Mouse (Mus musculus) hindbrain, embryonic 16.5 days (tissue): ENCODE measurements around the gene Gm10912. TPM values are rescaled to one million over a fixed set of nuclear protein-coding genes. Genes with fewer than 3 reads are reported as not detected.

ENCODE experiments used
- ATAC-seq: fragments of 200-750 bp; cut with Nextera tagmentation; 2 replicates; pipeline ENCODE4 v1.8.0; 2017; ENCODE audit warnings: moderate TSS enrichment, moderate library complexity
- H3K27ac ChIP-seq: fragments of 300-500 bp; sonication (generic); 2 replicates; pipeline ENCODE4 v1.5.1; 2014; ENCODE audit warnings: low read depth, mild to moderate bottlenecking, control low read depth, low read length, moderate library complexity
- H3K27me3 ChIP-seq: fragments of 300-500 bp; sonication (generic); replicated peaks from 2 replicates; pipeline ENCODE4 v1.6.1; 2014; ENCODE audit warnings: low read length; ENCODE audit not compliant: control insufficient read depth, insufficient read depth
- H3K36me3 ChIP-seq: fragments of 300-500 bp; sonication (generic); 2 replicates; pipeline ENCODE4 v1.6.1; 2014; ENCODE audit warnings: mild to moderate bottlenecking, low read length, moderate library complexity, mixed read lengths; ENCODE audit not compliant: control insufficient read depth, insufficient read depth
- H3K4me1 ChIP-seq: fragments of 300-500 bp; sonication (generic); 2 replicates; pipeline ENCODE4 v1.6.1; 2014; ENCODE audit warnings: low read depth, low read length; ENCODE audit not compliant: control insufficient read depth, insufficient read depth
- H3K4me2 ChIP-seq: fragments of 300-500 bp; sonication (generic); 2 replicates; pipeline ENCODE4 v1.6.1; 2014; ENCODE audit warnings: mild to moderate bottlenecking, low read length, control low read depth, moderate library complexity
- H3K4me3 ChIP-seq: fragments of 300-500 bp; sonication (generic); 2 replicates; pipeline ENCODE4 v1.5.1; 2014; ENCODE audit warnings: mild to moderate bottlenecking, low read length, control low read depth, moderate library complexity
- H3K9ac ChIP-seq: fragments of 300-500 bp; sonication (generic); 2 replicates; pipeline ENCODE4 v1.6.1; 2014; ENCODE audit warnings: low read depth, mild to moderate bottlenecking, control low read depth, low read length, moderate library complexity
- H3K9me3 ChIP-seq: fragments of 300-500 bp; sonication (generic); 2 replicates; pipeline ENCODE4 v1.6.1; 2014; ENCODE audit warnings: mild to moderate bottlenecking, low read length, moderate library complexity; ENCODE audit not compliant: control insufficient read depth
- WGBS: fragments of 180-500 bp; shearing (Covaris S2); extraction: QIAGEN DNeasy Blood & Tissue Kit; methylation state at CpG from one replicate; pipeline ENCODE4 v1.1.7; 2014; 5-methylcytosine and 5-hydroxymethylcytosine counted together
- polyA plus RNA-seq: library from polyadenylated mRNA; unstranded; fragments of >200 nt; fragmentation: Nextera tagmentation; extraction: Ambion mirVana; gene quantifications from 2 replicates; pipeline ENCODE4 v1.2.1, GENCODE M21; 2015

Gm10912 gene
- polyA plus RNA-seq, 1 experiment from 2014 or later = not detected

- no peak for ATAC-seq
- no peak overlapping the region for H3K27ac ChIP-seq
- peaks cover 15% of the 10 kb centered on the region for H3K36me3 ChIP-seq
- no peak overlapping the region for H3K4me3 ChIP-seq
- H3K9me3 ChIP-seq = no peaks in the 10 kb centered on the region
- no peak overlapping the region for H3K4me2 ChIP-seq
- H3K27me3 ChIP-seq = no peaks in the 10 kb centered on the region
- no peaks in the 10 kb centered on the region for H3K4me1 ChIP-seq
- H3K9ac ChIP-seq = no peak overlapping the region
- 84% methylated on average over 6 of the region's 6 CpGs for WGBS
Observed at GRCm38 (mm10) chr2:104035595-104035994, 30.0 kb upstream of the Gm10912 start.

DNA sequence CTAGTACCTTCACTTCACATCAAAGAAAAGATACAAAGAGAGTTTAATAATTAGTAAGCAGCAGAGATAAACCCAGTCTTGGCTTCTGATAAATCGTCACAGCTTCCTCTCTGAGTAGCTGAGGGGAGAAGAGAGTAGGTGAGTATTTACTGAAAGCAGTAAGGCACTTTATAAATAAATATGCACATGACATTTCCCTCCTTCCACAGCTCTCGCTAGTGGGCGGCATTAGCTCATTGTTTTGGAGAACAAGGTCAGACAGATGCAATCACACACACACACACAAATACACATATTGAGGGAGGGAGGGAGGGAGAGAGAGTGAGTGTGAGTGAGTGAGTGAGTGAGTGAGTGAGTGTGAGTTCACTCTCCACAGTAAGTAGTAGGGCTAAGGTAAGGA lies 29.3 kb upstream of the Gm10912 start:
- peaks cover 18% of the 10 kb centered on the region for H3K36me3 ChIP-seq
- H3K4me1 ChIP-seq = no peaks in the 10 kb centered on the region
- H3K4me3 ChIP-seq = no peak overlapping the region
- H3K9me3 ChIP-seq = no peaks in the 10 kb centered on the region
- WGBS = 66% methylated on average over 3 of the region's 3 CpGs
- no peaks in the 10 kb centered on the region for H3K27me3 ChIP-seq
- no peak overlapping the region for H3K9ac ChIP-seq
- no peak overlapping the region for H3K27ac ChIP-seq
- no peak for ATAC-seq
- no peak overlapping the region for H3K4me2 ChIP-seq

DNA sequence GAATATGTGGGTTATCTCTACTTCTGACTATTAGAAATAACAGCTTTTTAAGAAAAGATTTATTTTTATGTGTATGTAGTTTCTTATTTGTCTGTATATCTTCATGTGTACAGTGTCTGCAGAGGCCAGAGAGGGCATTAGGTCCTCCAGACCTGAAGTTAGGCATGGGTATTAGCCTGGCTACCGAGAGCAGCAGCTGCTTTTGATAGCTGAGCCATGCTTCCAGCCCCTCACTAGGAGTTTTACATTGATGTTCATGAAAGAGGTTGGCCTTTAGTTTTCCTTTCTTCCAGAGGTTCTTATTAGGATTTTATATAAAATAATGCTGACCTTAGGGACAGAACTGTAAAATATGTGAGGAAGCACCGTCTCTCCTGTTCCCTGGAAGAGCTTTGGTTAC lies 27.4 kb upstream of the Gm10912 start:
- no peaks in the 10 kb centered on the region for H3K27me3 ChIP-seq
- 48% methylated on average over 2 of the region's 2 CpGs for WGBS
- peaks cover 18% of the 10 kb centered on the region for H3K36me3 ChIP-seq
- H3K4me3 ChIP-seq = no peak overlapping the region
- no peaks in the 10 kb centered on the region for H3K4me1 ChIP-seq
- no peak for ATAC-seq
- no peak overlapping the region for H3K9ac ChIP-seq
- H3K4me2 ChIP-seq = no peak overlapping the region
- no peaks in the 10 kb centered on the region for H3K9me3 ChIP-seq
- H3K27ac ChIP-seq = no peak overlapping the region

- Histone ChIP-seq H3K9ac (no peak overlapping the region), H3K4me3 (no peak overlapping the region), H3K4me1 (no peaks in the 10 kb centered on the region), H3K9me3 (no peaks in the 10 kb centered on the region), H3K36me3 (peaks cover 9% of the 10 kb centered on the region; the same call in 1 of the 2 replicates), H3K27me3 (no peaks in the 10 kb centered on the region), H3K27ac (no peak overlapping the region), H3K4me2 (no peak overlapping the region)
- 79% methylated on average over 5 of the region's 5 CpGs for WGBS
- ATAC-seq = no peak
Observed at GRCm38 (mm10) chr2:104041632-104042031, 24.0 kb upstream of the Gm10912 start.

GRCm38 (mm10) chr2:104042766-104043165 lies 22.9 kb upstream of the Gm10912 start:
- no peaks in the 10 kb centered on the region for H3K27me3 ChIP-seq
- WGBS = 97% methylated on average over 15 of the region's 15 CpGs
- peaks cover 9% of the 10 kb centered on the region; the same call in 1 of the 2 replicates for H3K36me3 ChIP-seq
- H3K4me2 ChIP-seq = no peak overlapping the region
- no peak overlapping the region for H3K9ac ChIP-seq
- no peaks in the 10 kb centered on the region for H3K9me3 ChIP-seq
- H3K27ac ChIP-seq = no peak overlapping the region
- no peaks in the 10 kb centered on the region for H3K4me1 ChIP-seq
- no peak for ATAC-seq
- H3K4me3 ChIP-seq = no peak overlapping the region

DNA sequence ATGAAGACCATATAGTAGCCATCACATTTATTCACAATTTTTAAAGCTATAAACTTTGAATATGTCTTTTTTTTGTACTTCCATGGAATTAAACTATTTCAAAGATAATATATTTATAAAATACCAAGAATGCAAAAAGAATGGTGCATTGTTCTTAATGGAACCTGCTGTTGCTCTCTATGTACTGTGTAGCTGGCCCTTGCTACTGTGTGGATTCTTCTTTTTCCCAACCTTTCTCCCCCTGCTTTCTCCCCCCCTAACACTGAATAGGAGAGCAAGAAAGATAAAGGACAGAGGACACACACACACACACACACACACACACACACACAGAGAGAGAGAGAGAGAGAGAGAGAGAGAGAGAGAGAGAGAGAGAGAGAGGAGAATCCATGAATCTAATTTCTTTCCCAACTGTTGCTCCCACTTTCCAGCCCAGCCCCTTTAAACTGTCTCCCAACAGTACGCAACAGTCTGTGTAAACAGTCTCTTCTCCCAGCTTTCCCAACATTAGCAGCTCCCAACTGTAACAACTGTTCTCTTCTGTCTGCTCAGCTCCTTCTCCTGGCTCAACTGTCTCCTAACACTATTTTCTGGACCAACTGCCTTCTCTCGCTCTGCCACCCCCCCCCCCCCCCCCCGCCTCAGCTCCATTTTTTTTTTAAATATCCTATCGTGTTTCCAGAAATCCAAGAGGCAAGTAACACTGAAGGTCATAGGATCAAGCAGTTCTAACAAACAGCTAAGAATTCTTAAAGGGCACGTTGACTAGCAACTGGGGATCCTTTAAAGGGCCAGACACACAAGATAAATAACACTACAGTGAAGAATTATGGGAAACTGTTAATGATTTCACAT lies 21.8 kb upstream of the Gm10912 start:
- WGBS = 53% methylated on average over 5 of the region's 5 CpGs
- Histone ChIP-seq H3K4me2 (no peak overlapping the region), H3K27me3 (no peaks in the 10 kb centered on the region), H3K4me1 (no peaks in the 10 kb centered on the region), H3K4me3 (no peak overlapping the region), H3K27ac (no peak overlapping the region), H3K9ac (no peak overlapping the region), H3K9me3 (no peaks in the 10 kb centered on the region), H3K36me3 (peaks cover 9% of the 10 kb centered on the region; the same call in 1 of the 2 replicates)
- ATAC-seq = no peak

- H3K36me3 ChIP-seq = peaks cover 9% of the 10 kb centered on the region; the same call in 1 of the 2 replicates
- H3K4me2 ChIP-seq = no peak overlapping the region
- H3K9me3 ChIP-seq = no peaks in the 10 kb centered on the region
- 82% methylated on average over 1 of the region's 1 CpGs for WGBS
- no peak overlapping the region for H3K9ac ChIP-seq
- H3K4me1 ChIP-seq = no peaks in the 10 kb centered on the region
- no peak for ATAC-seq
- no peaks in the 10 kb centered on the region for H3K27me3 ChIP-seq
- no peak overlapping the region for H3K4me3 ChIP-seq
- H3K27ac ChIP-seq = no peak overlapping the region
Observed at GRCm38 (mm10) chr2:104044479-104045080, 21.0 kb upstream of the Gm10912 start.

GRCm38 (mm10) chr2:104058381-104058780 lies 7.2 kb upstream of the Gm10912 start:
- H3K27me3 ChIP-seq = no peaks in the 10 kb centered on the region
- no peaks in the 10 kb centered on the region for H3K4me1 ChIP-seq
- H3K36me3 ChIP-seq = peaks cover 23% of the 10 kb centered on the region
- ATAC-seq = no peak
- no peak overlapping the region for H3K4me3 ChIP-seq
- no peak overlapping the region for H3K4me2 ChIP-seq
- no peak overlapping the region for H3K9ac ChIP-seq
- no peaks in the 10 kb centered on the region for H3K9me3 ChIP-seq
- 77% methylated on average over 1 of the region's 1 CpGs for WGBS
- no peak overlapping the region for H3K27ac ChIP-seq

DNA sequence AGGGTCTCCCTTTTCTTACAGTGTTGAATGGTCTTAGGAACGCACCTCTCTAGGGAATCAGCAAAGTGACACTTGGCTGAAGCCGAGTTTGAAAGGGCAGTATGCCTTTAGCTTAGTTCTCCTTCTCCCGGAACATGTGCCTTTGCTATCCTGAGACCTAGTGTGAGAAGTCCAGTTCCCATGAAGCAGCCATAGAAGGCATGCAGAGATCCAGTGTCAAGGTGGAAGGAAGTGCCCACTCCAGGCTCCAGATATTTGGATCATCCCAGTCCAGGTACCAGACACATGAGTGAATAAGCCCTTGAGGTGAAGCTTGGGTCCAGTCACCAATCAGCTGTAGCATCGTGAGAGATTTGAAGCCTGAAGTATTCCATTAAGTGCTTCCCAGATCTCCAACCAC lies 6.7 kb upstream of the Gm10912 start:
- H3K27ac ChIP-seq = no peak overlapping the region
- no peaks in the 10 kb centered on the region for H3K9me3 ChIP-seq
- no peak overlapping the region for H3K4me3 ChIP-seq
- H3K4me1 ChIP-seq = no peaks in the 10 kb centered on the region
- ATAC-seq = no peak
- H3K36me3 ChIP-seq = peaks cover 23% of the 10 kb centered on the region
- H3K27me3 ChIP-seq = no peaks in the 10 kb centered on the region
- 94% methylated on average over 4 of the region's 4 CpGs for WGBS
- no peak overlapping the region for H3K4me2 ChIP-seq
- no peak overlapping the region for H3K9ac ChIP-seq
